Mouse (Mus musculus) 3134 (cell line): Measurements from ENCODE around the gene Smagp.

Source experiments
- DNase-seq: peaks from one replicate; pipeline ENCODE4 v3.0.0-alpha.2; 2011; ENCODE audit warnings: low spot score; ENCODE audit not compliant: insufficient read length; ENCODE audit errors: extremely low read depth

Gene Smagp

GRCm38 (mm10) chr15:100636700-100637501 is at the start of gene Smagp:
Gene Smagp, minus strand, starts transcription at chr15:100636940.
- no peak for DNase-seq

GRCm38 (mm10) chr15:100686434-100686833 is 49.7 kb upstream of the Smagp start:
- DNase-seq = peak; percentile 32

GRCm38 (mm10) chr15:100685849-100686248 is 49.1 kb upstream of the Smagp start:
- DNase-seq = no peak

- DNase-seq = no peak
Observed at GRCm38 (mm10) chr15:100685255-100685654, 48.5 kb upstream of the Smagp start.

GRCm38 (mm10) chr15:100684450-100684849 is 47.7 kb upstream of the Smagp start:
- DNase-seq = no peak

- DNase-seq = peak; percentile 40
Observed at GRCm38 (mm10) chr15:100683041-100683440, 46.3 kb upstream of the Smagp start.

- DNase-seq = no peak
Observed at GRCm38 (mm10) chr15:100681770-100682169, 45.0 kb upstream of the Smagp start.

- DNase-seq = no peak
Observed at GRCm38 (mm10) chr15:100680381-100680780, 43.6 kb upstream of the Smagp start.

- no peak for DNase-seq
Observed at GRCm38 (mm10) chr15:100679005-100679404, 42.3 kb upstream of the Smagp start.

GRCm38 (mm10) chr15:100678581-100678980 is 41.8 kb upstream of the Smagp start:
- DNase-seq = no peak

GRCm38 (mm10) chr15:100677675-100678074 is 40.9 kb upstream of the Smagp start:
- DNase-seq = no peak

GRCm38 (mm10) chr15:100676521-100676920 is 39.8 kb upstream of the Smagp start:
- no peak for DNase-seq

- no peak for DNase-seq
Observed at GRCm38 (mm10) chr15:100675486-100675885, 38.7 kb upstream of the Smagp start.

GRCm38 (mm10) chr15:100674566-100674965 is 37.8 kb upstream of the Smagp start:
- no peak for DNase-seq

- no peak for DNase-seq
Observed at GRCm38 (mm10) chr15:100673585-100674391, 37.0 kb upstream of the Smagp start.

GRCm38 (mm10) chr15:100670833-100671232 is 34.1 kb upstream of the Smagp start:
- no peak for DNase-seq

- DNase-seq = no peak
Observed at GRCm38 (mm10) chr15:100670004-100670403, 33.3 kb upstream of the Smagp start.

GRCm38 (mm10) chr15:100669337-100669736 is 32.6 kb upstream of the Smagp start, which contains the start of gene Bin2:
Gene Bin2, minus strand, starts transcription at chr15:100669553.
- no peak for DNase-seq

- no peak for DNase-seq
Observed at GRCm38 (mm10) chr15:100667871-100668545, 31.3 kb upstream of the Smagp start.

GRCm38 (mm10) chr15:100667420-100667819 is 30.7 kb upstream of the Smagp start:
- DNase-seq = no peak

- DNase-seq = no peak
Observed at GRCm38 (mm10) chr15:100666851-100667250, 30.1 kb upstream of the Smagp start.
